Mouse (Mus musculus) cerebral cortex, adult 2 months (tissue): Measurements from ENCODE around the gene Pitpnb.

ENCODE experiments used
- WGBS: fragments of 180-500 bp; shearing (Covaris S2); methylation state at CpG from one replicate; pipeline ENCODE4 v1.1.7; 2018; 5-methylcytosine and 5-hydroxymethylcytosine counted together

The Pitpnb gene

GRCm38 (mm10) chr5:111330417-111331098 lies at the start of gene Pitpnb:
Pitpnb (plus strand) TSS chr5:111330763.
- WGBS: under 1% methylated on average over 78 of the region's 78 CpGs

DNA sequence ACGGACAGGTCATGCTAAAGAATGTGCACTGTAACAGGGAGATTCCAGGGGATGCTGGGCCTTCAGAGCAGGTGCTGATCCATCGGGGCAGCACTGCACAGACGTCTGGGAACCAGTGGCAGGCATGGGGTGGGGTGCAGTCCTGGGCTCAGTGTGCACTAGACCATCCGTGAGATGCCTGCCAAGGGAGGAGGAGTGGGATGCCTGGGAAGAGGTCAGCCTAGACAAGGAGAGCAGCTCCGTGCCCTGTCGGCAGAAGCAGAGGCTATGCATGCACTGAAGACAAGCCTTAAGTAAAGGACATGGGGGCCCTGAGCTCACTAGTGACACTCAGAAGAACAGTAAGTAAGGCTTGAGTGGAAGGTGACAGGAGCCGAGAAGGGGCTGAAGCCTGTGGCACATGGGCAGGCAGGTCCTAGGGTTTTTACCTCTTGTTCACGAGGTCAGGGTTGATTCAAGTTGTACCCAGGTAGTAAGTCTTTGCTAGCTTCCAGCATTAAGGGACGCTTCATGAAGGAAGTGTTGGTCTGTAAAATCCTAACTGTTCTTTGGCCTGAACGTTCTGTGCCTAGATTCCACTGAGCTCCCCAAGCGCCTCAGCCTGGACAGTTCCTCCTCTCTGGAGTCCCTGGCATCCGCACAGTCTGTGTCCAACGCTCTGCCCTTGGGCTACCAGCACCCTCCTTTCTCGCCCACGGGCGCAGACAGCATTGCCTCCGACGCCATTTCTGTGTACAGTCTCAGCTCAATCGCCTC lies 46.0 kb upstream of the Pitpnb start:
- WGBS: 90% methylated on average over 19 of the region's 19 CpGs

DNA sequence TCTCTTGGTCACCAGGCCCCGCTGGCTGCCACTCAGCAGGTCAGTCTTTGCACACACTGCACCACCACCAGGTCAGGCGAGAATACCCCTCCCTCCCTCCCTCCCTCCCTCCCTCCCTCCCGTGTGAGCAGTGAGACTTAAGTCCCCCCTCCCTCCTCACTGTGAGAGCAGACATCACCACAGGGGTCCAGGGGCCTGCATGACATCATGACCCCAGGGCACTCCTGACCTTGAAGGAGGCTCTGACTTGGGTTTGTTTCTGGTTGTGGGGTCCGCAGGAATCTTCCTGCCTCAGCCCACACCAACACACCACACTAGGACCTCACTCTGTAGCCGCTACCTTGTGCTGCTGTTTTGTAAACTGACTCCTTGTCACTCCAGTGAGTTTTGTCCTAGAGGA lies 43.0 kb upstream of the Pitpnb start:
- WGBS: 80% methylated on average over 5 of the region's 5 CpGs

DNA sequence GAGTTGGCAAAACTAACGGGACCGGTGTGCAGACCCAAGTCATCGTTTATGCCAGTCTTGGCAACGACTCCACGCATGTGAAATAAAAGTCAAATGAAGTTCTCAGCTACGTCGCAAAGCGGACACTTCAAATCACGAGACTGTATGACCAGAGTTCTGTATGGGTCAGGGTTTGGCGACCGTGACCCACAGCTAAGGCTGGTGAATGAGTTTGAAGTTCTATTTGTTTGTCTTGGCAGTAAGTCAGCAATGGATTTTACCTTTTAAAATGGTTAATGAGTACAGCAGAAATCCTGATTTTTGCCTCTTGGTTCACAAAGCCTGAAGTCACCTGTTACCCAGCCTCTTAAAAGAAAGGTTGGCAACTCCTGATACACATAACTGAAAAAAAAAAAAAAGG lies 42.1 kb upstream of the Pitpnb start:
- WGBS: 83% methylated on average over 11 of the region's 11 CpGs

DNA sequence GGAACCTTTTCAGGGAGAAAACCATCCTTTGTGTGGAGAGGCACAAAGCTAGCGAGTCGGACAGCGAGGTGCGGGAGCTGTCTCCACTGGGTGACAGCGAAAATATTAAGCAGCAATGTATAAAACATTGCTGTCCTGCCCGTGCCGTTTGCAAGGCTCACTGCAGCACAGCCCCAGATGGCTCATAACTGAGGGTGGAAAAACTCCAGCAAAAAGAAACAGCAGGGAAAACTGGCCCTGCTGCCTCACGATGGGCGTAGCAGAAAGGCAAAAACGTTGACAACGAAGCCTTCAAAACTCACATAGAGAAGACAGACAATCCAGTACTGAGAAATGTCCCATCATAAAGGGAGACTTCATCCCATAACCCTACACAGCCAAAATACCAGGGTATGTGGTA lies 40.5 kb upstream of the Pitpnb start:
- 42% methylated on average over 11 of the region's 11 CpGs for WGBS

DNA sequence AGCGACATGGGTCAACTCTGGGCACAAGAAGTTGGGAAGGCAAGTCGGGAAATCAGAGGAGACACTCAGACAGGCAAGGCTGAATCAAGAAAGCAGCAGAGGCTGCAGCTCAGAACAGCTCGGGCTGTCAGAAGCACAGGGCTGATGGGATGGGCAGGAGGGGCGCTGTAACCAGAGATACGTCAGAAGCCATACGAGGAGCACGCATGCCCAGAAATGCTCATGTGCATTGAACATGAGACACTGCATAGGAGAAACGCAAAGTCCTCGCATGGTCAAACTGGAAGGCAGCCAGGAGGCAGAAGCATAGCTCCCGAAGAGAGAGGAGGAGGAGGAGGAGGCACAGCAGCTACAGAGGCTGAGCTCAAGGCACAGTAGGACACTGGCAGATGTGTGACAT lies 38.9 kb upstream of the Pitpnb start:
- 37% methylated on average over 10 of the region's 10 CpGs for WGBS

GRCm38 (mm10) chr5:111297801-111298200 lies 32.8 kb upstream of the Pitpnb start:
- 87% methylated on average over 5 of the region's 5 CpGs for WGBS

GRCm38 (mm10) chr5:111298706-111299105 lies 31.9 kb upstream of the Pitpnb start:
- WGBS: 65% methylated on average over 7 of the region's 7 CpGs

DNA sequence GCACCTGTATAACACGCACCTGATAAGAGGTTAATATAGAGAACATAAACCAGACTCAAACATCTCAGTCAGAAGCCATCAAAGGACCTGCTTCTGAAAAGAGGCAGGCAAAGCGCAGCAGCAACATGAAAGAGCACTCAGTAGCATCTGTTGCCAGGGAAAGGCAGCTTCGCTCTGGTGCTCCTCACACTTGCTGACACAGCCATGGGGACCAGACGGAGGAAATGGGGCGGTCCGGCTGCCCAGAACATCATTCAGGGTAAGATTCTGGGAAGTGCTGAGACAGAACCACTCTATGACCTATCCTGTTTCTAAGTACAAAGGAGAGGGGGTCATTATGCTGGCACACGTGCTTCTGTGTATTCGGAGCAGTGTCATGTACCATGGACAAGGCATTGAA lies 29.8 kb upstream of the Pitpnb start:
- 73% methylated on average over 8 of the region's 8 CpGs for WGBS

- WGBS: 83% methylated on average over 7 of the region's 7 CpGs
These were observed 28.8 kb upstream of the Pitpnb start for GRCm38 (mm10) chr5:111301736-111302135.

DNA sequence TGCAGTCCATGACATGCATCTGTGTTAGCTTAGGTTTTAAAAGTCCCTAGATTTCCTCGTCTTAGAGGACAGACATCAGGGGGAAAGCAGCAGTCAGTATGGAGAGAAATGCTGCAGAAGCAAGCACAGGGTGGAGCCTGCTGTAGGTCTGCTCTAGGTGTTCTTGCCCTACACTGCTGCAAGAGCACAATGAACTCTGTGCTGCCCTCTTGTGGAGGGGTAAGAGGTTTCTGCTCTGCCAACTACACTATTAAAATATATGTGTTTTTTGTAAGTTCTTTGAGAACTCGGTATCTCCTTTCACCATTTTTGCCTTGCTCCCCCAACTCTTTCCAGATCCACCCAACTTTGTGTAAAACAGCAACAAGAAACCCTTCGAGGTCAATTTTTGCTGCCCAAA lies 25.8 kb upstream of the Pitpnb start:
- 91% methylated on average over 3 of the region's 3 CpGs for WGBS

- WGBS: 70% methylated on average over 6 of the region's 6 CpGs
These were observed 20.4 kb upstream of the Pitpnb start for GRCm38 (mm10) chr5:111310185-111310584.

DNA sequence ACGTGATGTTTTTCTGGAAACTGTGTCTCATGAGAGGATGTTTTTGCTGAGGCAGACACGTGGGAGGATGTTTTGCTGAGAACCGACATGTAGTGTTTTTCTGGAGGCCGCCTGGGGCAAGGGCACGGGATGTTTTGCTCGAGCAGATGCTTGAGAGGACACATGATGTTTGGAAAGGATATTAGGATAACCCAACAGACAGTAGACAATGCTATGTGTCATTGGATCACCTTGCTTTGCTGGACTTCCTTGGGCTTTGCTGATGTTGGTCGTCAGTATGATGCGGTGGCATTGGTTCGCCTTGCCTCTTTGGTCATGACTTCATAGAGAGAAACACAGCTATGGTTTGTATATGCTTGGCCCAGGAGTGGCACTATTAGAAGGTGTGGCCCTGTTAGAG lies 16.7 kb upstream of the Pitpnb start:
- whole genome bisulfite sequencing: 86% methylated on average over 9 of the region's 9 CpGs

- WGBS: 93% methylated on average over 6 of the region's 6 CpGs
These were observed 15.5 kb upstream of the Pitpnb start for GRCm38 (mm10) chr5:111315061-111315460.

GRCm38 (mm10) chr5:111317526-111317925 lies 13.0 kb upstream of the Pitpnb start:
- WGBS: 76% methylated on average over 3 of the region's 3 CpGs

DNA sequence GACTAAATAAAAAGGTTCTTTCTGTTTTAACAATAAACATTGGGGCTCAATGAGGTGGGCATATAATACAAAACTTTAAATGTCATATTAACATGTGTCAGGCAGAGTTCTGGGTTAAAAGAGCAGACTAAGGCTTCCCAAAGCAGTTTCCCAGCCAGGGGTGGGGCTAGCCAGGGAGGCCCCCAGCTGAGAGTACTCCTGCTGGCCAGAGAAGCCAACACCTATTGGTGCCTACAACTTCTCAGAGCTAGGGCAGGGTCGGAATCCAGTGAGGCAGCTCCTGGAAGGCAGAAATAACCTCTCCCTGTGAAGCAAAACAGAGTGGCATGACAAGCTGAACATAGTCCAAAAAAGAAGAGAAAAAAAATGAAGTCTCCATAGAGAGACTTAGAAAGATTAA lies 11.6 kb upstream of the Pitpnb start:
- WGBS: 47% methylated on average over 1 of the region's 1 CpGs

DNA sequence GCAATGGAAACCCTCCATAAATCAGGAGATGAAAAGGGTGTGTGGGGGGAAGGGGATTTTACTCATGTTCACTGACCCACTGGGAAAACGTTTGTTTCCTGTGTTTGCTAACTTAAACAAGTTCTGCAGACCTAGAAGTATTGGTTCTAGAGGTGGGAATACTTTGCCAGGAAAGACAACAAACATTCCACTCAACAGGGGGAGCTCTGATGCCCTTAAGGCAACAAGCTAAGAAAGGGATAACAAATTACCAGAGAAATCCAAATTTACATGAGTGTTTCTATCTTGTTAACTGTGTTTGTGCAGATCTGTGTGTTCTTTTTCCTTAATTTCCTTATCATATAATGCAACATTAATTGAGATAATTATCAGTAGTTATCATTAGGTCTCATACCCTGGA lies 4.8 kb upstream of the Pitpnb start:
- WGBS: 53% methylated on average over 1 of the region's 1 CpGs

GRCm38 (mm10) chr5:111327420-111327819 lies 3.1 kb upstream of the Pitpnb start:
- WGBS: 72% methylated on average over 7 of the region's 7 CpGs

DNA sequence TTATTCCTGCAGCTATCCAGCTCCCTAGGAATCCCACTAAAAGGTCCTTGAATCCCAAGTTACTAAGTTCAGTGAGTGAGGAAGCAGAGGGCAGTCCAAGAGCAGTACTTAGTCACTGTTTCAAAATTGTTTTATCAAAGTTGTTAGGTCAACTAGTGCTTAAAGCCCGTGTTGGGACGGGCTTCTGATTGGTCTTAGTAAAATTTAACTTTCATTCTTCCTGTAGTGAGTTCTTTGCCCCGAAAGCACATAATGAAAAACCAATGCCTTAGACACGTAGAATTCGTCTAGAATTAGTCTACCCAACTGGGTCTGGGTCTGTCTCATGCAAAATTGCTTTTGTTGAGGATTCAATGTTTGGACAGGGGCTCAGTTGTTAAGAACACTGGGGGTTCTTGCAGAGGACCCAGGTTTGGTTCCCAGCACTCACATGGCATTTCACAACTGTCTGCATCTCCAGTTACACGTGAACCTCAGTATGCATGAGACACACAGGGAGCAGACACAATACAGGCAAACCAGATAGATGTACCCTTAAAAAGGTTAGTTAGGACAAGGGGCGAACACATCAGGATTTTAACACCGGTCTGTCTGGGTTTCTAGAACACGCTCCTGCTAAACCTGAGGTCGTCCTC lies 664 bp upstream of the Pitpnb start:
- 22% methylated on average over 10 of the region's 10 CpGs for WGBS

GRCm38 (mm10) chr5:111331099-111331435 lies 504 bp downstream of the Pitpnb start:
- under 1% methylated on average over 14 of the region's 14 CpGs for WGBS

- 84% methylated on average over 8 of the region's 8 CpGs for WGBS
These were observed 5.6 kb downstream of the Pitpnb start for GRCm38 (mm10) chr5:111335939-111336691.

- 43% methylated on average over 5 of the region's 5 CpGs for WGBS
These were observed 11.0 kb downstream of the Pitpnb start for GRCm38 (mm10) chr5:111341609-111342008.
